Mouse (Mus musculus) left cerebral cortex, postnatal 4 days (tissue): ENCODE data around the gene Als2. TPM values are rescaled to one million over a fixed set of nuclear protein-coding genes. Genes with fewer than 3 reads are reported as not detected.

Source experiments
- DNase-seq: peaks from one replicate; pipeline ENCODE4 v3.0.0-alpha.2; 2022
- intact Hi-C: fragments of 180-260 bp; cut with DNase I; formaldehyde crosslinking; loops from one replicate; pipeline ENCODE4 v1.15.1; 2025
- total RNA-seq, 2 experiments: library from RNA; stranded (reverse); gene quantifications; 2 replicates each; pipeline ENCODE4 v1.2.3; 2021

Als2 gene
- total RNA-seq, 2 experiments from 2014 or later, result 41.3 to 42.8 TPM

- intact Hi-C loops, result no loop called here
- DNase-seq, result no peak
These were observed 24.1 kb downstream of the Als2 start for GRCm38 (mm10) chr1:59212951-59213350.

DNA sequence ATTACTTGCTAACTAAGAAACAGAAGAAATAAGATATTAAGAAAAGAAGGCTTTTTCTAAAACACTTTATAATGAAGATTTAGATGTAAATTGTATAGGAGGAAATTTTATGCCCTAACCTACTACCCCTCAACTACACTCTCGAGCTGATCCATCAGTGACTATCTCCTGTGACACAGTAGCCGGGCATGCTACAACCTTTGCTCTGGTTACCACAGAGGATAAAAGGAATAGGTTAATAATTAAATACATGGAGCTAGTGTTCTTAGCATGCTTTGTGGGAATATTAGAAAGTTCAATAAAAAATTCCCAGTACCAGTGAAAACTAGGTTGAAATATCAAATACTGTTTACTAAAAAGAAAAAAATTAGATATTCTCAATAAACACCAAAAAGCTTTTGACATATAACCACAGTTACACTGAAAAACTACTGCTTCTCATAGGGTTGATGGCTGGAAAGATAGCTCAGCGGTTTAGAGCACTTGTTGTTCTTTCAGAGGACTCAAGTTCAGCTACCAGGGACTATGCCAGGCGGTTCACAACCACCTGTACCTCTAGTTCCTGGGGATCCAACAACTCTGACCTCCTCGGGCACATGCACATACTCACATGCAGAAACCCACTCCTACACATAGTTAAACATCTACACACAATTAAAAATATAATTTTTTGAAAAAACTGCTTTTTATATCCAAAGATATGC, 24.8 kb downstream of the Als2 start:
- DNase-seq, result no peak
- intact Hi-C loops, result no loop called here

- intact Hi-C loops, result no loop called here
- DNase-seq, result no peak
These were observed 25.4 kb downstream of the Als2 start for GRCm38 (mm10) chr1:59211651-59212050.

- DNase-seq, result no peak
- intact Hi-C loops, result loop anchor here (10.0 kb wide), 1 partner anchor 294 kb away; no protein-coding TSS in a partner anchor
These were observed 28.7 kb downstream of the Als2 start for GRCm38 (mm10) chr1:59208331-59208730.

DNA sequence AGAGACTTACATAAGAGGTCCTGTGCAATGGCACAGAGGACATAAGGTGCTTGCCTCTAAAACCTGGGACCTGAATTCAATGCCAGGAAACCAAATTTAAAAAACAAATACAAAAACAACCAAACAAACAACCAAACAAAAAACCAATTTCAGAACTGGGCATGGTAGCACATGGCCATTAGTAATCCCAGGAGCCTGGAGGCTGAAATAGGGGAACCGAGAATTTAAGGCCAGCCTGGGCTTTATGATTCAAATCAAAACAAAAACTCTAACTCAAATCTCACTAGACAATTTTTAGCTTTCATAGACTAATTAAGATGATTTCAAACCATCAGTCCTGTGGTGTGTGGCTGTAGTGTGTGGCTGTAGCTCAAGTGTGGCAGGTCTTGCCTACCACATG, 32.5 kb downstream of the Als2 start:
- intact Hi-C loops, result loop anchor here (10.0 kb wide), 1 partner anchor 290 kb away; no protein-coding TSS in a partner anchor
- no peak for DNase-seq

DNA sequence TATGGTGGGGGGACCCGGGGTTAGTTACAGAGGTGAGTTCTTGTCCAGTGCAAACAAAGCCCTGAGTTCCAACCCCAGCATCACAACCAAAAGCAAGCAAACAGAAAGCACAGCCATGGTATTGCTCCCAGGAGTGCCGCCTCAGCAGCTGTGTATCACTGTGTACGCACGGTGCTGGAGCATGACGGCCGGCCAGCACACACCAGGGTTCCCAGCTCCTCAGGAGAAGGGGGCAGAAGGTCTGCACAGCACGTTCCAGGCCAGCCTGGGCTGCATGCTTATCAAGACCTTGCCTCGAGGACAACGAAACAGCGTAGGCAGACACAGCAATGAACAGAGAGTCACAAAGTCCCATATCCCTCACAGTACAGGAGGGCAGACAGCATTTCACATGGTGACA, 34.7 kb downstream of the Als2 start:
- DNase-seq, result no peak
- intact Hi-C loops, result loop anchor here (10.0 kb wide), 1 partner anchor 288 kb away; no protein-coding TSS in a partner anchor

DNA sequence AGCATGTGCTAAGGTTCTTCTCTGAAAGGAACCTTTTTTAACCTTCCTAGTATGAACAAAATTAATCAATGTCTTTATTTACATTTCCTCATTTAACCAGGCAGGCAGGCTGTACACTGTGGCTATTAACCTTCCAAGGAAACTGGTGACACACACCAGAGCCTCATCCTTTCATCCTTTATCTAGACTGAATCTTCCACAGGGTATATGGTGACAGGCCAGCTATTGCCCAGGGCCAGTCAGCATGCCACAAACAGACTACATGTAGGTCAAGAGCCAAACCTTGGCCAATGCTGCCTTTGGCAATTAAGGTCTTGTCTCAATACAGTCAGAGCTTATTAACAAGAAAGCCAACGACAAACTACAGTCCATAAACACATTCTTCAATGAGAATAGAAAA, 35.5 kb downstream of the Als2 start:
- intact Hi-C loops, result loop anchor here (10.0 kb wide), 1 partner anchor 287 kb away; no protein-coding TSS in a partner anchor
- DNase-seq, result no peak

- intact Hi-C loops, result loop anchor here (10.0 kb wide), 1 partner anchor 286 kb away; no protein-coding TSS in a partner anchor
- DNase-seq, result no peak
These were observed 36.1 kb downstream of the Als2 start for GRCm38 (mm10) chr1:59200960-59201359.

DNA sequence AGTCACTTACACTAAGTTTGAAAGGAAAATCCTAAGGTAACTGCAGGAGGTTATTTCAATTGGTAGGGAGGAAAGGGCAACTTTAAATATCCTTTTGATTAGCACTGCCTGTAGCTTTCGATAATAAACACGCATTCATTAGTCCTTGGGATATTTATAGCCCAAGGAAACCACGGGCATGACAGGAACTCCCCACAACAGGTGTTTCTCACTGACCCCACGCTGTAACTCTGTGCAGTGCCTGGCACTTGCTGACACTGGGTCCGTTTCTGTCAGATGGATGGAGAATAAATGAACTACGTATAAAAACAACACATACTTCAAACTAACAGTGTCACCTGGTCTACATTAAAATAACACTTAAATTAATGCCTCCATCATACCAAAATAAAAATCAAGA, 42.1 kb downstream of the Als2 start:
- DNase-seq, result no peak
- intact Hi-C loops, result no loop called here

- no peak for DNase-seq
- intact Hi-C loops, result no loop called here
These were observed 49.2 kb downstream of the Als2 start for GRCm38 (mm10) chr1:59187786-59188185.

DNA sequence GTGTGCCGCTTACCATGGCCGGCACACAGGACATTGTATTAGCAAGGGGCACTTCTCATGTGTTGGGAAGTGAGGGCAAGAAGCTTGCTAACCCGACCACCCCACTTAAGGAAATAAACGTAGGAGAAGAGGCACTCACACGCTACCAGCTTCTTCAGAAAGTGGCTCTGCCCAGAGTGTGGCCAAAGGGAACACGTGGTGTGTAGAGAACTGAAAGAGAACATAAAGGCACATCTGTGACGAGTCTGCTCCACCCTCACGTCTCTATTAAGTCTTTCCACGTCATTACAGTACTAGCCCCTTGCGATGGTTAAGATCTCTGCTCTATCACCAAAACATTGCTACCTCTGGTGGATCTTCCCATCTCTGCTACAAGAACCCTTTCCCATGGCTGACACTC, 50.7 kb downstream of the Als2 start:
- intact Hi-C loops, result no loop called here
- DNase-seq, result no peak

- intact Hi-C loops, result no loop called here
- DNase-seq, result no peak
These were observed 51.6 kb downstream of the Als2 start for GRCm38 (mm10) chr1:59185410-59185809.

DNA sequence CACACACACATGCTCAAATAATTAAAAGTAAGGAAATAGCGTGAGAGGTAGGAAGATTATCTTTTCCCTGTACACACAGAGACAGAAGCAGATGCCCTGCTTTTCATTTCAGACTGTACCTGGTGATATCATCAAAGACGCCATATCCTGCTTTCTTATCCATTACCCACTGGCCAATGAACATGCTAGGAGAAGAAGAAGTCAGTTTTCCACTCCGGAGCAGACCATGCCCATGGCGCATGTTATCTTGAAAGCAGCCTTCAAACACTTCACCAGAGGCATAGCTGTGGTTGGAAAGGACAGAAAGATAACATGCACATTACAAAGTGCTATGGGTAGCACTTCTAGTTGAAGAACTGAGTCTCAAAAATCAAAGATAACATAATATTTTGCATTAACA, 54.0 kb downstream of the Als2 start:
- no peak for DNase-seq
- intact Hi-C loops, result no loop called here

DNA sequence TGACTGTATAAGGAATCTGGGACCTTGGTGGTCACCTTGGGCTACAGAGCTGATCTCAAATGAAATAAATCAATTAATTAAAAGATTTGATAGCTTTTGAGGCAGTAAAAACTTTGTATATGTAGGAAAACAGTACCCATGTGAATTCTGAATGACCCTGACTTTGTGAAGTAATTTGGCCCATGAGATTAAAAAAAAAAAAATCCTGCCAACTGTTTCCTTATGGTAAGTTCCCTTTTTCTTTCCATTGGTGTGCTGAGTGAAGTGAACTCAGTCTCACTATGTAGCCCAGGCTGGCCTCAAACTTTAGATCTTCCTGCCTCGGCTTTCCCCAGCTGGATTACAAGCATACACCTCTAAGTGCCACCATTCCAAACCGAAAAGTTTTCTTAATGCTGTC, 54.7 kb downstream of the Als2 start:
- intact Hi-C loops, result no loop called here
- no peak for DNase-seq

DNA sequence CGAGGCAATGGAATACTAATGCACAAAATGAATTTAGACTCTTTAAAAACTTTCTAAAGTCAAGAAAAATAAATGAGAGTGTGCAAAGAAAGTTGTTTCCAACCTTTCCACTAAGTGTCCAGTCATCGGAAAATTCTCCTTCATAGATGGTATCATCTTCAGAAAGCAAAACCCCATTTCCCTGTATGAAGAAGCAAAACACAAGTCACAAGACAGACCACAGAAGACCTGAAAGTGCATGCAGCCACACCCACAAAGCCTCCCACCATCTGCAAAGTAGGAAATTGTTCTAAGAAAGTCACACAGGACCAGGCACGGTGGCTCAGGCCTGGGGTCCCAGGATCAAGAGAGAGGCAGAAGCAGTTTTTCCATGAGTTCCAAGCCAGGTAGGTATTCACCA, 57.0 kb downstream of the Als2 start:
- intact Hi-C loops, result no loop called here
- DNase-seq, result no peak

GRCm38 (mm10) chr1:59178401-59178800, 58.6 kb downstream of the Als2 start:
- intact Hi-C loops, result no loop called here

DNA sequence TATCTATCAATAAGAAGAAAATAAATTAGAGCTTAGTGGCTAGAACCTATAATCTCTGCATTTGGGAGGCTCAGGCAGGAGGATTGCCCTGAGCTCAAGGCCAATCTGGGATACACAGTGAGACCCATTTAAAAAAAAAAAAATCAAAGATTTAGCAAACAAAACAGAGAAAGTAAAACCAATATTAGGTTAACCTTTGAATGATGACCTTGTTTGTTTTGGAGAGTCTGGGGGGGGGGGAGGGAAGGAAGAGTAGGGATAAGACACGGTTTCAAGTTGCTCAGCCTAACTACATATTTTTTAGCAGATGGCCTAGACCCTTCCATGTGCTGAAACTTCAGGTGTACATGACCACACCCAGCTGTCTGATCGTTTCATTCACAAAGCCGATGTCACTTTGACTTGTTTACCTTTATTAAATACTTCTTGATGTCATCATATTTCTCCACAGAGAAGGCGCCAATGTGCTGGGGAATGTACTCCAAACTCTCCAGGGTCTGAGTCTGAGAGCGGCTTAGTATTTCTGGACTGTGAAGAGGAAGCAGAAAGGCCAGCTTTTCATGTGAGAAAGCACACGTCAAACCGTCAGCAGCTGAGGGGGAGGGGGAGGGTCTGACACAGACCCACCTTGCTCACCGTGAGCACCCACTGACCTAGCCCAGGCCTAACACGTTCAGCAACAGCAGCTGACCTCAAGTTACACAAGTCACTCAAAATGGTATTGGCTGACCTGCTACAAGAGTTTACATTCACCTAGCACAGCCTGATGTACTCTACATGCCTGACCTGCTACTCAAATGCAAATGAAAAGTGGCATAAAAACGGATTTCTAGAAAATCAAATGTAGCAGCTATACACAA, 62.3 kb downstream of the Als2 start:
- no peak for DNase-seq

More at GRCm38 (mm10) chr1:59178401-59178800, 58.6 kb downstream of the Als2 start:
- DNase-seq, result no peak

DNA sequence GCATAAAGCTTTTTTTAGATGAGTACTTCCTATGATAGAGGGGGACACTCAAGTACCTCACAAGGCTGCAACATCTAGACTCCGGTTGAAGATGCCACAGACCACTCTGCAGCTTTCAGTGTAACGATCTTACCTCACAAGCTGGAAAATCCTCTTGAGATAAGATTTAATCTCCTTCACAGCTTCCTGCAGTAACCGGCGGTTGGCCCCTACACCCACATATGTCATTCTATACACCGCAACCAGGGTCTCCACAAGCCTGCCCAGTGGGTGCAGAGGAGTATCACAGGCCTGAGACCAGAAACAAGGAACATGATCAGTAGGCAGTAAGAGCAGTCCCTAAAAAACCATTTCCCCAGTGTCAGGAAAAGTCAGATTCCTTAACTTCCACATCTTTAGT, 64.0 kb downstream of the Als2 start:
- intact Hi-C loops, result loop anchor here (5.0 kb wide), 1 partner anchor 181 kb away; no protein-coding TSS in a partner anchor
- DNase-seq, result no peak

More for the DNA sequence above, 62.3 kb downstream of the Als2 start:
- intact Hi-C loops, result loop anchor here (5.0 kb wide), 1 partner anchor 182 kb away; no protein-coding TSS in a partner anchor

DNA sequence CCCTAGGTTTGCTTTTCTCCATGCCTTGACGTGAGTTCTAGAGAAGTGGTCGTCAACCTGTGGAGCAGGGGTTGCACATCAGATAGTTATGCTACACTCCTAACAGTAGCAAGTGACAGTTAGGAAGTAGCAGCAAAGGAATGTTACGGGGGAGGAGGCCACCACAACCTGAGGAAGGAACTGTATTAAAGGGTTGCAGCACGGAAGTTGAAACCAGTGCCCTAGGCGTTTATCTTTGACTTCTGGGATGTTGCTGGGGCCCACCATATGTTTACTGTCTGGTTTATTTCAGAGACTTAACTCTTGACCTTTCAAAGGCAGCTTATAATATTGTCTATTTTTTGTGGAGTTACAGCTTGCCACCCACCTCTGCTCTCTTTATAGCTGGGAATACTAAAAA, 65.2 kb downstream of the Als2 start:
- no peak for DNase-seq
- intact Hi-C loops, result loop anchor here (5.0 kb wide), 1 partner anchor 180 kb away; no protein-coding TSS in a partner anchor

DNA sequence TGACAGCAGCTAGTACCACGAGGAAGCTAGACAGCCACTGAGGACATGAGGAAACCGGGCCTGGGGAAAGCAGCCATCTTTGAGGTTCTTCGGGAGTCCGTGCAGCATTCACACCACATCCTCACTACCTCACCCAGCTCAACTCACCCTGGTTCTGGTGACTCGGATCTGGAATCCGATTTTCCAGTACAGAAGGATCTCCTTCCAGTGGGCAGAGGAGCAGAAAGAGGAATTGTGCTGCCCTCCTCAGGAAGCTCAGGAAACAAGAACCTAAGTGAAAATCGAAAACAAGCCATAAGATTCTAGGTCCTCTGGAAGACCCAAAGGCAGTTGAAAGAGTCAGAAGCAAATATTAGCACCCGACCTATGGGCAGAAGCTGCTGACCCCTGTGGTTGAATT, 66.7 kb downstream of the Als2 start:
- intact Hi-C loops, result loop anchor here (5.0 kb wide), 1 partner anchor 178 kb away; no protein-coding TSS in a partner anchor
- DNase-seq, result no peak

GRCm38 (mm10) chr1:59169586-59169985, 67.4 kb downstream of the Als2 start:
- intact Hi-C loops, result no loop called here
- DNase-seq, result no peak
